ENCODE assay signal across 13 mouse cellular contexts in genomic region chr8:55025851-55026660, GRCm38 (mm10).
DNase-seq lines count a peak whose midpoint lies in the region; ATAC-seq and TF ChIP-seq lines count a peak whose summit lies in the region.
"Had no signal": no experiment of that assay in that cellular context is flagged by ENCODE, and none has a peak within 500 bp of the region (broad histone marks: within the 10 kb centered on the region; RNA-seq: fewer than 3 reads in every experiment).

No protein-coding gene starts in this region.

- DNase-seq in left cerebral cortex, adult 2 months (ENCODE audit: extremely low spot score in 1 of 2, low spot score in 2 of 2) = no peak
- no peak for DNase-seq in left cerebral cortex, postnatal 36 days (ENCODE audit: low spot score in 2 of 2)
- DNase-seq in forebrain, embryonic 14.5 days (ENCODE audit: low spot score) = peak; percentile 77
- peak; percentile 96 for DNase-seq in midbrain, embryonic 11.5 days (ENCODE audit: low spot score, missing footprints)
- no peak for DNase-seq in kidney, adult 9 months
- DNase-seq in gastrocnemius, postnatal 25 days = no peak
- no peak for DNase-seq in kidney, postnatal 10 days
- DNase-seq: adrenal gland, postnatal 10 days; thymus, postnatal 14 days had no signal

- peak; percentile 76 for ATAC-seq in forebrain, embryonic 14.5 days
- ATAC-seq in midbrain, embryonic 11.5 days (ENCODE audit: low FRiP score) = peak; percentile 89
- ATAC-seq: intestine, embryonic 15.5 days had no signal

- H3K27me3 ChIP-seq in forebrain, embryonic 14.5 days (replicated peaks; ENCODE audit: control insufficient read depth, insufficient read depth, low read length) = no peaks in the 10 kb centered on the region
- no peaks in the 10 kb centered on the region for H3K27me3 ChIP-seq in midbrain, embryonic 11.5 days (ENCODE audit: control insufficient read depth, insufficient read depth, low read length)
- H3K27me3 ChIP-seq: CH12.LX; intestine, embryonic 15.5 days; liver, embryonic 15.5 days had no signal

- H3K9me3 ChIP-seq in forebrain, embryonic 14.5 days (replicated peaks; ENCODE audit: control insufficient read depth, low read length) = no peaks in the 10 kb centered on the region
- no peaks in the 10 kb centered on the region for H3K9me3 ChIP-seq in midbrain, embryonic 11.5 days (ENCODE audit: control insufficient read depth, low read length)
- H3K9me3 ChIP-seq: intestine, embryonic 15.5 days; liver, embryonic 15.5 days had no signal

- no peak overlapping the region; the same call in 1 of the 2 replicates for H3K4me3 ChIP-seq in left cerebral cortex, adult 2 months
- 0 out of 2 replicates have a peak overlapping the region, but pooled peaks have one; percentile 6 for H3K4me3 ChIP-seq in forebrain, embryonic 14.5 days (ENCODE audit: low read depth, low read length)
- no peak overlapping the region for H3K4me3 ChIP-seq in midbrain, embryonic 11.5 days (ENCODE audit: low read depth, low read length)
- H3K4me3 ChIP-seq: intestine, embryonic 15.5 days; liver, embryonic 15.5 days had no signal

- H3K36me3 ChIP-seq in forebrain, embryonic 14.5 days (ENCODE audit: control insufficient read depth, insufficient read depth, low read length) = no peaks in the 10 kb centered on the region
- no peaks in the 10 kb centered on the region for H3K36me3 ChIP-seq in midbrain, embryonic 11.5 days (ENCODE audit: control insufficient read depth, insufficient read depth, low read length)
- H3K36me3 ChIP-seq: intestine, embryonic 15.5 days; liver, embryonic 15.5 days had no signal

- TF ChIP-seq CTCF in left cerebral cortex, adult 2 months (IDR thresholded peaks at IDR 0.05) = no peak

- peak overlapping the region; percentile 58 for H3K9ac ChIP-seq in forebrain, embryonic 14.5 days (ENCODE audit: low read length)
- H3K9ac ChIP-seq in midbrain, embryonic 11.5 days (ENCODE audit: low read length) = 0 out of 2 replicates have a peak overlapping the region, but pooled peaks have one; percentile 26
- H3K9ac ChIP-seq: intestine, embryonic 15.5 days; liver, embryonic 15.5 days had no signal

- intact Hi-C loops in left cerebral cortex, adult 2 months (cut with DNase I) = no loop called here
- intact Hi-C loops in left cerebral cortex, postnatal 36 days (cut with DNase I) = no loop called here

- 11% methylated on average over 10 of the region's 10 CpGs for WGBS in forebrain, embryonic 14.5 days
- 19% methylated on average over 10 of the region's 10 CpGs for WGBS in midbrain, embryonic 11.5 days

- peak overlapping the region; percentile 46 for H3K4me2 ChIP-seq in forebrain, embryonic 14.5 days (ENCODE audit: low read length)
- H3K4me2 ChIP-seq in midbrain, embryonic 11.5 days = peak overlapping the region; percentile 31
- H3K4me2 ChIP-seq: heart, embryonic 11.5 days; intestine, embryonic 15.5 days; liver, embryonic 15.5 days had no signal

- peaks cover 16% of the 10 kb centered on the region for H3K4me1 ChIP-seq in forebrain, embryonic 14.5 days (ENCODE audit: control insufficient read depth, insufficient read depth, low read length)
- H3K4me1 ChIP-seq in midbrain, embryonic 11.5 days (ENCODE audit: control insufficient read depth, insufficient read depth, low read length) = peaks cover 8% of the 10 kb centered on the region
- H3K4me1 ChIP-seq: intestine, embryonic 15.5 days; liver, embryonic 15.5 days had no signal

- H3K27ac ChIP-seq in left cerebral cortex, adult 2 months = peak overlapping the region; percentile 17
- peak overlapping the region; percentile 95 for H3K27ac ChIP-seq in forebrain, embryonic 14.5 days (ENCODE audit: low read depth, low read length)
- H3K27ac ChIP-seq in midbrain, embryonic 11.5 days (ENCODE audit: low read depth, low read length) = peak overlapping the region; percentile 78
- H3K27ac ChIP-seq: intestine, embryonic 15.5 days; liver, embryonic 15.5 days had no signal

Comparison
In these comparisons a context has a peak if more than half of its experiments do, and no peak if none do; other contexts are left out.
1. DNase-seq: peak in forebrain, embryonic 14.5 days (single experiment) and midbrain, embryonic 11.5 days (single experiment); none in left cerebral cortex, adult 2 months (0 of 2), left cerebral cortex, postnatal 36 days (0 of 2), kidney, adult 9 months (single experiment), gastrocnemius, postnatal 25 days (single experiment) and kidney, postnatal 10 days (single experiment).
2. H3K27ac ChIP-seq: peak in every context shown above with its lines; median percentile 95 in forebrain, embryonic 14.5 days; 78 in midbrain, embryonic 11.5 days; 17 in left cerebral cortex, adult 2 months.